Mouse (Mus musculus): Measurements from ENCODE around the gene Ube2v1.

- TF ChIP-seq REST (IDR thresholded peaks at IDR 0.05; ENCODE audit: insufficient read depth, insufficient read length) = no peak
- TF ChIP-seq POLR2A (IDR thresholded peaks at IDR 0.05; ENCODE audit: insufficient read length, low read depth) = no peak
- peak in 2 of 3 experiments; percentile 35 to 62 for TF ChIP-seq MYOD1 (IDR thresholded peaks at IDR 0.05; ENCODE audit: control insufficient read depth in 1 of 3, insufficient read length in 2 of 3, low read depth in 2 of 3)
Measured at GRCm38 (mm10) chr2:167600481-167600995, 31.4 kb downstream of the Ube2v1 start.

Data from myocyte (in vitro differentiated cells).